Mouse (Mus musculus): ENCODE measurements around the gene Trim3. TPM values are rescaled to one million over a fixed set of nuclear protein-coding genes. Genes with fewer than 3 reads are reported as not detected.

The Trim3 gene
- 10 to 100 TPM; 18.4 to 39.5 TPM for polyA plus RNA-seq (2012; fragmentation: generic; extraction: Trizol)

GRCm38 (mm10) chr7:105633127-105633800 is at the start of gene Trim3:
Trim3 (minus strand) TSS chr7:105633571.

GRCm38 (mm10) chr7:105650639-105651435 is 17.5 kb upstream of the Trim3 start, which contains the start of gene Dnhd1:
Dnhd1 (plus strand) TSS chr7:105650827.

GRCm38 (mm10) chr7:105640233-105640893 is 7.0 kb upstream of the Trim3 start, which contains the start of the genes Arfip2 and Gm45799:
Arfip2 (minus strand) TSS chr7:105640416.
Gm45799 (plus strand) TSS chr7:105640552.

GRCm38 (mm10) chr7:105639756-105640155 is 6.4 kb upstream of the Trim3 start, which contains the start of gene Timm10b:
Timm10b (plus strand) TSS chr7:105640056.

GRCm38 (mm10) chr7:105581094-105581703 is 52.2 kb downstream of the Trim3 start, which contains the start of gene Apbb1:
Apbb1 (minus strand) TSS chr7:105581653.

Other genes with a start within 250 kb of the Trim3 start
- 10 to 100 TPM; 11.6 to 17.4 TPM for gene Fam160a2, start 233.5 kb downstream of the Trim3 start, polyA plus RNA-seq (2012; fragmentation: generic; extraction: Trizol)
- gene Cnga4, start 229.0 kb downstream of the Trim3 start, polyA plus RNA-seq (2012; fragmentation: generic; extraction: Trizol) = under 1 TPM in 1 of 2 experiments, not detected in 1; 0.01 TPM
- under 1 TPM in 1 of 2 experiments, not detected in 1; 0.02 TPM for gene Cckbr, start 207.8 kb downstream of the Trim3 start, polyA plus RNA-seq (2012; fragmentation: generic; extraction: Trizol)
- gene Cavin3, start 151.3 kb downstream of the Trim3 start, polyA plus RNA-seq (2012; fragmentation: generic; extraction: Trizol) = 100 to 1,000 TPM; 166 to 272 TPM
- gene Smpd1, start 79.2 kb downstream of the Trim3 start, polyA plus RNA-seq (2012; fragmentation: generic; extraction: Trizol) = 10 to 100 TPM; 32.0 to 79.2 TPM
- gene Apbb1, start 51.9 kb downstream of the Trim3 start, polyA plus RNA-seq (2012; fragmentation: generic; extraction: Trizol) = 10 to 100 TPM; 28.1 to 45.2 TPM
- gene Hpx, start 33.4 kb downstream of the Trim3 start, polyA plus RNA-seq (2012; fragmentation: generic; extraction: Trizol) = 1 to 10 TPM in 1 of 2 experiments, under 1 TPM in 1; 0.11 to 1.8 TPM
- gene Timm10b, start 6.5 kb upstream of the Trim3 start, polyA plus RNA-seq (2012; fragmentation: generic; extraction: Trizol) = 100 to 1,000 TPM; 161 to 212 TPM
- 10 to 100 TPM; 43.3 to 46.2 TPM for gene Arfip2, start 6.8 kb upstream of the Trim3 start, polyA plus RNA-seq (2012; fragmentation: generic; extraction: Trizol)
- 10 to 100 TPM; 52.9 to 60.4 TPM for gene Gm45799, start 7.0 kb upstream of the Trim3 start, polyA plus RNA-seq (2012; fragmentation: generic; extraction: Trizol)
- 1 to 10 TPM in 1 of 2 experiments, under 1 TPM in 1; 0.27 to 3.4 TPM for gene Dnhd1, start 17.3 kb upstream of the Trim3 start, polyA plus RNA-seq (2012; fragmentation: generic; extraction: Trizol)
- gene Ilk, start 103.0 kb upstream of the Trim3 start, polyA plus RNA-seq (2012; fragmentation: generic; extraction: Trizol) = 100 to 1,000 TPM; 185 to 199 TPM
- gene Rrp8, start 103.8 kb upstream of the Trim3 start, polyA plus RNA-seq (2012; fragmentation: generic; extraction: Trizol) = 10 to 100 TPM; 13.0 to 19.8 TPM
- 100 to 1,000 TPM; 243 to 661 TPM for gene Taf10, start 110.8 kb upstream of the Trim3 start, polyA plus RNA-seq (2012; fragmentation: generic; extraction: Trizol)
- 10 to 100 TPM in 1 of 2 experiments, 1 to 10 TPM in 1; 7.0 to 47.4 TPM for gene Tpp1, start 118.7 kb upstream of the Trim3 start, polyA plus RNA-seq (2012; fragmentation: generic; extraction: Trizol)
- under 1 TPM; 0.05 to 0.97 TPM for gene Dchs1, start 154.1 kb upstream of the Trim3 start, polyA plus RNA-seq (2012; fragmentation: generic; extraction: Trizol)
- gene Mrpl17, start 177.5 kb upstream of the Trim3 start, polyA plus RNA-seq (2012; fragmentation: generic; extraction: Trizol) = 100 to 1,000 TPM; 396 to 429 TPM